Mouse (Mus musculus) C2C12 (cell line): Measurements from ENCODE around the gene Rfx7.

Source experiments
- CEBPB ChIP-seq: IDR thresholded peaks from one replicate; pipeline ENCODE4 v1.6.1; 2011; ENCODE audit warnings: low read depth, mild to moderate bottlenecking, control low read depth, moderate library complexity
- CTCF ChIP-seq: IDR thresholded peaks from one replicate; pipeline ENCODE4 v1.5.1; 2011; ENCODE audit not compliant: control insufficient read depth, insufficient read depth, insufficient read length
- FOSL1 ChIP-seq: IDR thresholded peaks from one replicate; pipeline ENCODE4 v1.8.0; 2011; ENCODE audit warnings: mild to moderate bottlenecking, low read length; ENCODE audit not compliant: poor library complexity, insufficient read depth, severe bottlenecking
- MAX ChIP-seq: IDR thresholded peaks from one replicate; pipeline ENCODE4 v1.6.1; 2011; ENCODE audit warnings: mild to moderate bottlenecking, control low read depth
- MYOD1 ChIP-seq: IDR thresholded peaks from one replicate; pipeline ENCODE4 v1.6.1; 2011; ENCODE audit warnings: low read depth; ENCODE audit not compliant: control insufficient read depth, insufficient read length
- MYOG ChIP-seq: IDR thresholded peaks from one replicate; pipeline ENCODE4 v1.6.1; 2011; ENCODE audit not compliant: control insufficient read depth, insufficient read length; ENCODE audit errors: extremely low read depth
- USF1 ChIP-seq: IDR thresholded peaks from one replicate; pipeline ENCODE4 v1.6.1; 2011; ENCODE audit warnings: low read depth, mild to moderate bottlenecking, control low read depth, moderate library complexity

GRCm38 (mm10) chr9:72661561-72661894 is 129.5 kb downstream of the Rfx7 start:
- TF ChIP-seq CTCF (no peak), USF1 (no peak), MAX (no peak), MYOG (no peak), FOSL1 (no peak), CEBPB (no peak), MYOD1 (no peak)
